Mouse (Mus musculus) G1E (cell line): ENCODE measurements around the gene 4933428M09Rik.
"Not testable (repeated sequence)": the region's sequence is repeated elsewhere in the genome, so short reads cannot be mapped to it uniquely, and the experiment has no call there.

Experiments used
- CTCF ChIP-seq: IDR thresholded peaks from 2 replicates; pipeline ENCODE4 v1.5.1; 2012; ENCODE audit warnings: low read depth, low read length, inconsistent platforms, mixed read lengths
- GATA1 ChIP-seq: IDR thresholded peaks from 2 replicates; pipeline ENCODE4 v1.6.1; 2012; ENCODE audit warnings: borderline replicate concordance, low read length, inconsistent platforms, mixed read lengths

DNA sequence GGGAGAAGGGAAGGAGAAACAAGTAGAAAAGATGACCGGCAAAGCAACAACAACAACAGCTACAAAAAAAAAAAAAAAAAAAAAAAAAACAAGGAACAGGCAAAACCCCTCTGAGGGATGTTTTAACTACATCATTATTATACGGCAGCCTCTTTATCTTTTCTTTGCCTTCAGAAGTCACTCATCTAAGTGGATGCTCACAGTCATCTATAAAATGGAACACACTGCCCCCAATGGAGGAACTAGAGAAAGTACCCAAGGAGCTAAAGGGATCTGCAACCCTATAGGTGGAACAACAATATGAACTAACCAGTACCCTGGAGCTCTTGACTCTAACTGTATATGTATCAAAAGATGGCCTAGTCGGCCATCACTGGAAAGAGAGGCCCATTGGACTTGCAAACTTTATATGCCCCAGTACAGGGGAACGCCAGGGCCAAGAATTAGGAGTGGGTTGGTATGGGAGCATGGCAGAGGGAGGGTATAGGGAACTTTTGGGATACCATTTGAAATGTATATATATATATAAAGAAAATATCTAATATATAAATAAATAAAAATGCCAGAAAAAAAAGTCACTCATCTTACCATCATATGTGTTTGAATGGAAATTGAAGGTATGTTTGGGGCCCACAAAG is 30.3 kb downstream of the 4933428M09Rik start:
- TF ChIP-seq CTCF, GATA1: not testable (repeated sequence)
